Mouse (Mus musculus) embryonic fibroblast, embryonic 13.5 days (primary cell): ENCODE results near the gene Gipc1.

Experiments
- CTCF ChIP-seq: IDR thresholded peaks from 2 replicates; pipeline ENCODE4 v1.5.1; 2011; ENCODE audit warnings: mild to moderate bottlenecking, control low read depth, low read length, moderate library complexity, borderline replicate concordance; ENCODE audit not compliant: insufficient read depth
- POLR2A ChIP-seq: IDR thresholded peaks from 2 replicates; pipeline ENCODE4 v1.6.1; 2011; ENCODE audit warnings: low read depth, mild to moderate bottlenecking, control low read depth, low read length, moderate library complexity

- no peak for TF ChIP-seq CTCF
- no peak for TF ChIP-seq POLR2A
Measured at GRCm38 (mm10) chr8:83656043-83656442, 3.6 kb downstream of the Gipc1 start.
